Mouse (Mus musculus) urinary bladder, postnatal 10 days (tissue): ENCODE results near the gene Tex14.
A peak's percentile ranks its signal among the peaks of the same experiment; 100 is the strongest.
"Not testable (repeated sequence)": the region's sequence is repeated elsewhere in the genome, so short reads cannot be mapped to it uniquely, and the experiment has no call there.

ENCODE experiments used
- DNase-seq: peaks from one replicate; pipeline ENCODE4 v3.0.0; 2022; ENCODE audit warnings: low spot score

The Tex14 gene

GRCm38 (mm10) chr11:87404876-87405275, at the start of gene Tex14, which contains the start of gene Rad51c:
Gene Tex14, plus strand, starts transcription at chr11:87405065.
Gene Rad51c, minus strand, starts transcription at chr11:87404954.
- no peak for DNase-seq

- DNase-seq = no peak
These were observed 47.3 kb upstream of the Tex14 start for GRCm38 (mm10) chr11:87357317-87358300.

DNA sequence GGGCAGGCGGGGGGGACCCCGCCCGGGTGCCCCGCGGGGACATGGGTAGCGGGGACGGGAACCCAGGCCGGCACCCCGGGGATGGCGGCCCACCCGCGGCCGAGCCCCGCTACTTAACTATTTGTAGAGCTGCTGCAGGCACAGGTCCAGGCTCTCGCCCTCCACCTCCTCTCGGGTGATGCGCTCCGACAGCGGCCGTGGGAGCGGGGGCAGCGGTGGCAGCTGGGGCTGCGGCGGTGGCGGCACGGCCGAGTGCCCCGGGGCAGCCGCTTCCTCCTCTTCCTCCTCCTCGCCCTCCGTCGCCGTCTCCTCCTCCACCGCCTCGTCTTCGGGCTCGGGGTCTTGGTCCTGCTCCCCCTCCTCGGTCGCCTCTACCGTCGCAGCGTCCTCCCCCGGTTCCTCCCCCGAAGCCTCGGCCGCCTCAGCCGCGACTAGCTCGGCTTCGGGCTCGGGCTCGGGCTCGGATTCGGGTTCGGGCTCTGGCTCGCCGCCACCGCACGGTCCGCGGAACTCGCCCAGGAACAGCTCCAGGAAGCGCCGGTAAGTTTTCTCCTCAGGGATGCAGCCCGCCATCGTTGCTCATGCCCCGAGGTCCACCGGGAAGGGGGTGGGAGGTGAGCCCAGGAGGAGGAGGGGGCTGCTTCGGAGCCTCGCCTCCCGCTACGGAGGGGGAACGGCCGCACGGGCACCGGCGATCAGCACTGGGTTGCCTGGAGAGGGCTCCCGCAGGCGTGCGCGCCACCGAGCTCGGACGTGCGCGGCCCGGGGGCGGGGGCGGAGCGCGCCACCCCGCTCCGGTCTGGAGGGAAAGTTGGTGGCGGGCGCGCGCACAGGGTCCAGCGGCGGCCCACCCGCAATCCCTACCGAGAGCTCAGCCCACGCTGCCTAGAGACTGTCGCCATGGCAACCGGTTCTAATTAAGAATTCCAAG, 46.3 kb upstream of the Tex14 start, which contains the start of gene Ppm1e:
TSS of gene Ppm1e (minus strand) at position 693 of the 931 bp plus-strand sequence.
- peak; percentile 15 for DNase-seq

GRCm38 (mm10) chr11:87359262-87359612, 45.6 kb upstream of the Tex14 start:
- DNase-seq = no peak

DNA sequence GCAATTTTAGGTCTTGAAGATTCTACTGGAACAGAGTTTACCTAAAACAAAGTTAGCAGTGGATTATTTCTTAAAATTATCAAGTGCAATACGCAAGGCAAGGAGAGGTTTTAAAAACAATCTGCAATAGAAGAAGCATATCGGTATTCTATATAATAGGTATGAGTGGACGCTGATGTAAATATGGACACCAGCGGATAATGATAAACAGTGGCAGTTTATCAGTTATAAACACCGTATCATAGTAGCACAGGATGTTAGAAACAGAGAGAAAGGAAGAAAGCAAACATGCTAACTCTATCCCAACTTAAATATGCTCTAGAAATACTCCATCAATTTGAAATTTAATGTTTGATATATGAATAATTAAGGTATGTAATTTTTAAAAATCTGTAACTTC, 39.7 kb upstream of the Tex14 start:
- no peak for DNase-seq

DNA sequence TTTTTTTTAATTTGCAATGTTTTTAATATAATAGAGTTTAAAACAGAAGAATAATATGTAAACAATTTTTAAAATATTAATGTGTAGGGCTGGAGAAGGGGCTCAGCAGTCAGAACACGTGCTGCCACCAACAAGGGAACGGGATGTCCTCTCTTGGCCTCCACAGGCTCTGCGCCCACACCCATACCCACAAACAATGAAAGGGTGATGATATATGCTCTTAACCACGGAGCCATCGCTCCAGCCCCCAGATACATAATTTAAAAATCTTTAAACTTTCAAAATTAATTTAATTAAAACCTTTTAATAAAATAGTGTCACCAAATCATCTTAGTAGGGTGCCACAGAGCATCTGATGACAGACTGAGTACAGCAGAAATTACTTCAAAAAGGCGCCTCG, 37.8 kb upstream of the Tex14 start:
- no peak for DNase-seq

DNA sequence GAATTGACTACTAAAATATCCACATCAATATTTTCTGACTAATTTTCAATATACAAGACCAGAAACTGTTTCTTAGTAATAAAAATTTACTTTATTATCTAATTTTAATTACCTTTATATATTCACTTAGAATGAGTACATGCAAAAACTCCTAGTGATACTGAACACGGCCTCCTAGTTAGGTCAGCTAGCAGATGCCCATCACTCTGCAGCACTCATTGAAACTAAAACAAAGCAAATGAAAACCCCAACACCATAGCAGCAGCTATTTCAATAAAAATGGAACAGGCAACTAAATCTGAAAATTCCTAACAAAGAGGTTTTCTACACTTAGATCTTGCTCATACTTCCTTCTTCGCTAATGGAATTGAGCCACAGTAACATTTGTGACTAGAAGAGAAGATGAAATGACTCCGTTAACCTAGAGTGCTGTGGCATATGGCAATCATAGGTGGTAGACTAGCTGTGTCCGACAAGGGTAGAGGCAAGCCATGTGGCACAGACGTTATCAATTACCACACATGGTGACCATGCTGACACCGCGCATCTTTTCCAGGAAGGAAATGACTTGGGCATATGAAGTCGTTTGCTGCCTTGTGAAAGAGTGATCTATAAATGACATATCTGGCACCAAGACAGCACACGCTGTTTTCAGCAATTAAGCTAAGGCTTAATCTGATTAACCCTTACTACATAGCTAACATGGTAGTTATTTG, 36.8 kb upstream of the Tex14 start:
- no peak for DNase-seq

DNA sequence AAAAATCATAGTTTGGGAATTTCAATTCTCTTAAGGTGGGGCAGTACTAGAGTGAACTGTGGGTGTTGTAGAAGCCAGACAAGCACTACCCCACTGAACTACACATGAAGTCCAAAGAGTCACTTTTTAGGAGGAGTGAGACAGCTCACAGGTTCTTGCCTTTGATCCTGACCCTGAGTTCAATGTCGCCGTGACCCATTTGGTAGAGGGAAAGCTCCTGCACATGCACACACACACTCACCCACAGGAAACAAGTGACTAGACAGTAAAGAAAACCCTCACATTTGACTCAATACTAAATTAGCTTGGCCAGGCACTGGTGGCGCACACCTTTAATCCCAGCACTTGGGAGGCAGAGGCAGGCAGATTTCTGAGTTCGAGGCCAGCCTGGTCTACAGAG, 20.3 kb upstream of the Tex14 start:
- DNase-seq = no peak

DNA sequence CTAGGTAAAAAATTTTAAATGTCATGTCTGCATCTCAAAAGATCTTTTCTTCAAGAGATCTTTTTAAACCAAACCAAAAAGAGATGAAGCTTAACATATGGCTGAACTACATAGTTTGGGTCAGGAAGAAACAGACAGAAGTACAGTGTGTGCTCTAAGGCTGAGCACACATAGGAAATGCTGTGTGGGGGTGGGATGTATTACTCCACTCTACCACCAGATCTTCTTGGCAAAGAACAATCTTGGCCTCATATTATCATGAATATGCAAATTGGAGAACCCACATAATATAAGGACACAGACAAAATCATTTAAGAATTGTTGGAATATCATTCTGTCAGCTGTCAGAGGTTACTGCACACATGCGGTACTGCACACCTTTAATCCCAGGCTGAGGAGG, 19.2 kb upstream of the Tex14 start:
- DNase-seq = no peak

- DNase-seq = no peak
These were observed 11.0 kb upstream of the Tex14 start for GRCm38 (mm10) chr11:87393855-87394254.

GRCm38 (mm10) chr11:87398402-87398801, 6.5 kb upstream of the Tex14 start:
- no peak for DNase-seq

GRCm38 (mm10) chr11:87404111-87404853, 583 bp upstream of the Tex14 start:
- peak; percentile 85 for DNase-seq

DNA sequence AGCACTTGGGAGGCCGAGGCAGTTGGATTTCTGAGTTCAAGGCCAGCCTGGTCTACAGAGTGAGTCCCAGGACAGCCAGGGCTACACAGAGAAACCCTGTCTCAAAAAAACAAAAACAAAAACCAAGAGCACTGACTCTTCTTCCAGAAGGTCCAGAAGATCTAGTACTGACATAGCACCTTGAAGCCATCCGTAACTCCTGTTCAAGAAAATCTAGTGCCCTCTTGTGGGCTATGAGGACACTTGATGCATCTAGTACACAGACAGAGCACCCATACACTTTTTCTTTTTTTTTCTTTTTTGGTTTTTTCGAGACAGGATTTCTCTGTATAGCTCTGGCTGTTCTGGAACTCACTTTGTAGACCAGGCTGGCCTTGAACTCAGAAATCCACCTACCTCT, 8.5 kb downstream of the Tex14 start:
- DNase-seq = not testable (repeated sequence)

- DNase-seq = no peak
These were observed 11.3 kb downstream of the Tex14 start for GRCm38 (mm10) chr11:87416120-87416519.

- no peak for DNase-seq
These were observed 16.0 kb downstream of the Tex14 start for GRCm38 (mm10) chr11:87420861-87421260.

DNA sequence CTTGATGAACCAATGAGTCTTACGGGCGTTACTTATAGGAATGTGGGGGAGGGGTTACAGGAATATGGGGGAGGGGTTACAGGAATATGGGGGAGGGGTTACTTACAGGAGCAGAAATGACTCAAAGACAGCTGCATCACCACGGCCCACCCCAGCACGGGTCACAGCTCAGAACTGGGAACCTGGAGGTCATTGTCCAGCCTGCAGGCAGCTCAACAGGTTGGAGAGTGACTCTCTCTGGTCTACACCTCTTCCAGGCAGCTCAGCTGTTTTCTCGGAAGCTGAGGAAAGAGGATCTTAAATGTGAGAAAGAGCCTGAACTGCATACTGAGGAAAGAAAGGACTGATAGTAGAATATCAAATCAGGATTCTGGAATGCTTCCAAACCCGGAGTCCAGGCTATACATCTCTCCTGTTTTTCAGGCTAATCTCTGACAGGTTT, 16.9 kb downstream of the Tex14 start:
- no peak for DNase-seq

DNA sequence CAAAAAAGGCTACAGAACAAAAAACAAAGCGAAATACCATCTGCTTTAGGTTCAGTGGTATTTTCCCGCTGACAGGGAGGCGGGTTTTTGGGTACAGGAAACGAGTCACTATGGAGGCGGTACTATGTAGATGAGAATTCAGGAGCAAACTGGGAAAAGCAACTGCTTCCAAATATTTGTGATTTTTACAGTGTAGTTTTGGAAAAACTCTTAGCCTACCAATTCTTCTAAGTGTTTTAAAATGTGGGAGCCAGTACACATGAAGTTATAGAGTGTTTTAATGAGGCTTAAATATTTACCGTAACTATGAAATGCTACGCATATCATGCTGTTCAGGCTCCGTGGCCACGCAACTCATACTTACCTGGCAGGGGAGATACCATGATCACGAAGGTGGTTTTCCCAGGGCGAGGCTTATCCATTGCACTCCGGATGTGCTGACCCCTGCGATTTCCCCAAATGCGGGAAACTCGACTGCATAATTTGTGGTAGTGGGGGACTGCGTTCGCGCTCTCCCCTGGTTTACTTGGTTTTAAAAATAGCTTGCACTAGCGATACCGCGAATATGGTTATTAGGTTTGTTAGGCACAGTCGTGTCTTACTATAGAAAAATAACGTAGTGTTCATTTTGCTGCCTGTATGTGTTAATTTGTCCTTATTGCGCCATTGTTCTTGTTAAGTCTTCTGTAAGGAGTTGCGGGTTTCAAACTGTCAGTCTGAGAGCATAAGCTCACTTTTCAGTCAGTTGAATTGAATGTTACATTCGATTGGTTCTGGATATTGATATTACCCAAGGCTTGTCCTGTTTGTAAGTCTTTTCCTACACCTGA, 17.9 kb downstream of the Tex14 start:
- DNase-seq = no peak

GRCm38 (mm10) chr11:87423551-87424325, 18.9 kb downstream of the Tex14 start:
- no peak for DNase-seq

- no peak for DNase-seq
These were observed 21.2 kb downstream of the Tex14 start for GRCm38 (mm10) chr11:87426121-87426449.
